Mouse (Mus musculus) brain, embryonic 14.5 days (tissue): ENCODE data around the gene Lrrc56.

Source experiments
- CTCF ChIP-seq: fragments of 200-500 bp; IDR thresholded peaks from 2 replicates; pipeline ENCODE4 v1.5.1; 2012; ENCODE audit warnings: inconsistent platforms, mild to moderate bottlenecking, moderate library complexity, borderline replicate concordance; ENCODE audit not compliant: insufficient read depth, insufficient read length; ENCODE audit errors: extremely low read depth
- POLR2A ChIP-seq: fragments of 200-500 bp; IDR thresholded peaks from 2 replicates; pipeline ENCODE4 v1.6.1; 2012; ENCODE audit warnings: mild to moderate bottlenecking, inconsistent platforms, borderline replicate concordance; ENCODE audit not compliant: poor library complexity, insufficient read depth, insufficient read length, severe bottlenecking; ENCODE audit errors: extremely low read depth

DNA sequence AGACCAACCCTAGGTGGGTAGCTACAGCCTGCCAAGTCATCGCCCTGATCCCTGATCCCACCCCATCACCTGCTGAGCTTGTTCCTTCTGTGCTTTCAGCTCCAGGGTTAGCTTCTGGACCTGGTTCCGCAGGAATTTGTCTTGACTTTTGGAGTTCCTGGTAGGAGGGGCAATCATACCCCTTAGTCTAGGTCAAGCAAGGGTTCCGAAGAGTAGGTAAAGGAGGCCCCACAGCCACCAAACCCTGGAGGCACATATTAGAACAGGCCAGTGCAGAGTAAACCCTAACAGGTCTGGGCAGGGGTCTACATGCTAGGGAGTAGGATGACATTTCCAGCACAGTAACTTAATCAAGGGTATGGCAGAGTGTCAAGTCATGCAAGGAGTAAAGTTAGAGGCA is 19.2 kb downstream of the Lrrc56 start:
- no peak for TF ChIP-seq POLR2A
- TF ChIP-seq CTCF = no peak
